Mouse (Mus musculus) E14TG2a.4 (cell line): ENCODE measurements around the gene Mafb.

Experiments used
- CTCF ChIP-seq: conservative IDR thresholded peaks from 2 replicates; pipeline ENCODE4 v1.5.1; 2014; ENCODE audit warnings: low read length
- NANOG ChIP-seq: IDR thresholded peaks from 2 replicates; pipeline ENCODE4 v1.6.1; 2014; ENCODE audit warnings: borderline replicate concordance, low read length, mixed read lengths
- POU5F1 ChIP-seq: IDR thresholded peaks from 2 replicates; pipeline ENCODE4 v1.6.1; 2014; ENCODE audit warnings: low read length, borderline replicate concordance

- TF ChIP-seq CTCF, result no peak
- no peak for TF ChIP-seq NANOG
- no peak for TF ChIP-seq POU5F1
Observed at GRCm38 (mm10) chr2:160392648-160393047, 25.8 kb upstream of the Mafb start.
